Mouse (Mus musculus): ENCODE results near the gene Rangrf. TPM values are rescaled to one million over a fixed set of nuclear protein-coding genes. Genes with fewer than 3 reads are reported as not detected.
A peak's percentile ranks its signal among the peaks of the same experiment; 100 is the strongest.
"Not testable (repeated sequence)": the region's sequence is repeated elsewhere in the genome, so short reads cannot be mapped to it uniquely, and the experiment has no call there.

Rangrf gene
- total RNA-seq, 2 experiments from 2014 or later, result 15.7 to 17.0 TPM

- no peak for TF ChIP-seq CTCF (IDR thresholded peaks at IDR 0.05)
- no peak overlapping the region for H3K4me3 ChIP-seq
- intact Hi-C loops (cut with DNase I), result no loop called here
- DNase-seq (ENCODE audit: extremely low spot score in 1 of 2, low spot score in 2 of 2), result no peak
- no peak overlapping the region for H3K27ac ChIP-seq
These were observed 30.2 kb upstream of the Rangrf start for GRCm38 (mm10) chr11:69005193-69005592.

DNA sequence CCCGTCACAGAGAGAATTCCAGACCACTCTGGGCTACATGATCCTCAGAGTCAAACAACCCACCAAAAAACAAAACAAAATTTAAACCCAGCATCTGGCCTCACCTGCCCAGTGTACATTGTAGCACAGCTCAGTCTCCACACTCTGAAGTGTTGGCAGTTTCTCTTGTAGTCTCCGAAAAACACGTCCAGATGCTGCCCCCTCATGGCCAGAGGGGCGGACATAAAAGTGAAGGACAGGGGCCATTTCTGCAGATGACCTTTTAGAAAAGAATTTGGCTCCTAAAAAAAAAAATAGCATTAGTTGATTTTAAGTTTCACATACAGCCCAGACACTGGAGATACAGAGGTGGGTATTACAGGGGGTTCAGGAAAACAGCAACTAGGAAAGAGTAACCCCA is 28.6 kb upstream of the Rangrf start:
- no peak overlapping the region for H3K4me3 ChIP-seq
- no peak for DNase-seq (ENCODE audit: extremely low spot score in 1 of 2, low spot score in 2 of 2)
- peak; percentile 23 for TF ChIP-seq CTCF (IDR thresholded peaks at IDR 0.05)
- intact Hi-C loops (cut with DNase I), result no loop called here
- H3K27ac ChIP-seq, result no peak overlapping the region

- H3K27ac ChIP-seq; DNase-seq (ENCODE audit: extremely low spot score in 1 of 2, low spot score in 2 of 2); intact Hi-C loops (cut with DNase I); H3K4me3 ChIP-seq: not testable (repeated sequence)
These were observed 27.8 kb upstream of the Rangrf start for GRCm38 (mm10) chr11:69002782-69003181.

DNA sequence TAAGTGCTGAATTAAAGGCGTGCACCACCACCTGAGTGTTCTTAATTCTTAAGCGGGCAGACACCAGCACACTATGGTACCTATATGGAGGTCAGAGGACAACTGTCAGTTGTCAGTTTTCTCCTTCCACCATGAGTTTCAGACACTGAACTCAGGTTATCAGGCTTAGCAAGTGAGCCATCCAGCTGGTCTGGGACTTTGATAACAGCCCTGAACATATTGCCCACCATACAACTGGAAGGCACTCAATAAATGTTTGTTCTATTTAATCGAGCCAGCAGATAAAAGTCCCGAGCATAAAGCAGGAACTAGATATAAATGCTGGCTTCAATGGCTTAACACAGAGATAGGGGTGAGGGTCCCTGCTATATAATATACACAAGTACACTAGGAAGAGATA is 22.1 kb upstream of the Rangrf start:
- intact Hi-C loops (cut with DNase I), result no loop called here
- TF ChIP-seq CTCF (IDR thresholded peaks at IDR 0.05), result no peak
- H3K4me3 ChIP-seq, result no peak overlapping the region
- DNase-seq (ENCODE audit: extremely low spot score in 1 of 2, low spot score in 2 of 2), result no peak
- H3K27ac ChIP-seq, result no peak overlapping the region

- intact Hi-C loops (cut with DNase I), result no loop called here
- Histone ChIP-seq H3K27ac (no peak overlapping the region), H3K4me3 (no peak overlapping the region)
- DNase-seq (ENCODE audit: extremely low spot score in 1 of 2, low spot score in 2 of 2), result no peak
- peak; percentile 38 for TF ChIP-seq CTCF (IDR thresholded peaks at IDR 0.05)
These were observed 19.4 kb upstream of the Rangrf start for GRCm38 (mm10) chr11:68994377-68994776.

- no peak for TF ChIP-seq CTCF (IDR thresholded peaks at IDR 0.05)
- no peak for DNase-seq (ENCODE audit: extremely low spot score in 1 of 2, low spot score in 2 of 2)
- Histone ChIP-seq H3K4me3 (no peak overlapping the region), H3K27ac (no peak overlapping the region)
- intact Hi-C loops (cut with DNase I), result no loop called here
These were observed 18.1 kb upstream of the Rangrf start for GRCm38 (mm10) chr11:68993122-68993521.

- intact Hi-C loops (cut with DNase I), result no loop called here
- no peak overlapping the region for H3K4me3 ChIP-seq
- DNase-seq (ENCODE audit: extremely low spot score in 1 of 2, low spot score in 2 of 2), result no peak
- no peak for TF ChIP-seq CTCF (IDR thresholded peaks at IDR 0.05)
- no peak overlapping the region for H3K27ac ChIP-seq
These were observed 13.4 kb upstream of the Rangrf start for GRCm38 (mm10) chr11:68988341-68988740.

GRCm38 (mm10) chr11:68987365-68987882 is 12.4 kb upstream of the Rangrf start:
- DNase-seq (ENCODE audit: extremely low spot score in 1 of 2, low spot score in 2 of 2), result no peak
- intact Hi-C loops (cut with DNase I), result no loop called here
- no peak overlapping the region for H3K4me3 ChIP-seq
- TF ChIP-seq CTCF (IDR thresholded peaks at IDR 0.05), result no peak
- H3K27ac ChIP-seq, result no peak overlapping the region

- Histone ChIP-seq H3K4me3 (no peak overlapping the region), H3K27ac (no peak overlapping the region)
- peak; percentile 77 for TF ChIP-seq CTCF (IDR thresholded peaks at IDR 0.05)
- intact Hi-C loops (cut with DNase I), result loop anchor here (1.0 kb wide), 1 partner anchor 79 kb away; no protein-coding TSS in a partner anchor
- DNase-seq (ENCODE audit: extremely low spot score in 1 of 2, low spot score in 2 of 2), result peak; percentile 51 to 75
These were observed 7.8 kb upstream of the Rangrf start for GRCm38 (mm10) chr11:68982639-68983369.

GRCm38 (mm10) chr11:68980919-68981318 is 5.9 kb upstream of the Rangrf start:
- no peak for DNase-seq (ENCODE audit: extremely low spot score in 1 of 2, low spot score in 2 of 2)
- no peak for TF ChIP-seq CTCF (IDR thresholded peaks at IDR 0.05)
- intact Hi-C loops (cut with DNase I), result no loop called here

GRCm38 (mm10) chr11:68979320-68979733 is 4.3 kb upstream of the Rangrf start:
- no peak for DNase-seq (ENCODE audit: extremely low spot score in 1 of 2, low spot score in 2 of 2)
- intact Hi-C loops (cut with DNase I), result no loop called here
- no peak for TF ChIP-seq CTCF (IDR thresholded peaks at IDR 0.05)
- H3K4me3 ChIP-seq, result no peak overlapping the region
- H3K27ac ChIP-seq, result no peak overlapping the region; the same call in 1 of the 2 replicates

More at GRCm38 (mm10) chr11:68980919-68981318, 5.9 kb upstream of the Rangrf start:
- no peak overlapping the region for H3K27ac ChIP-seq
- H3K4me3 ChIP-seq, result no peak overlapping the region

DNA sequence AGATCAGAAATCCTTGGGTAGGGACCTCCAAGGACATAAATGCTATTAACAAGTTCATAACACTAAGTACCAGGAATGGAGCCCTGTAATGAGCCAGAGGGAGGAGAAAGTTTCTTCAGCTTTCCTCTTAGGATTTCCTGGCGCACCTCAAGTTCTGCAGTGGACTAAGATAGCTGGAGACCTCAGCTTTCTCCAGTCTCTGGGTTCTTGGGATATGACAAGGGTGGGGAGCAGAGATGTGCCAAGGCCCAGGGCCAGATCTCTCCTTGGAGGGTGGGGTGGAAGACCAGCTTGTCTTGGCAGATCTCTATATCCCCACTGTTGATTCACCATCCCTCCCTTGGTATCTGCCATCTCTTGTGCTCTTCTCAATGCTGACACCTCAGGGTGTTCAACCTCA is 616 bp upstream of the Rangrf start:
- Histone ChIP-seq H3K4me3 (no peak overlapping the region), H3K27ac (no peak overlapping the region)
- intact Hi-C loops (cut with DNase I), result no loop called here
- no peak for TF ChIP-seq CTCF (IDR thresholded peaks at IDR 0.05)
- DNase-seq (ENCODE audit: extremely low spot score in 1 of 2, low spot score in 2 of 2), result no peak

- Histone ChIP-seq H3K27ac (peak overlapping the region; percentile 47; the same call in 1 of the 2 replicates), H3K4me3 (peak overlapping the region; percentile 61)
- intact Hi-C loops (cut with DNase I), result no loop called here
- TF ChIP-seq CTCF (IDR thresholded peaks at IDR 0.05), result no peak
- DNase-seq (ENCODE audit: extremely low spot score in 1 of 2, low spot score in 2 of 2), result no peak
These were observed 930 bp downstream of the Rangrf start for GRCm38 (mm10) chr11:68974059-68974450.

DNA sequence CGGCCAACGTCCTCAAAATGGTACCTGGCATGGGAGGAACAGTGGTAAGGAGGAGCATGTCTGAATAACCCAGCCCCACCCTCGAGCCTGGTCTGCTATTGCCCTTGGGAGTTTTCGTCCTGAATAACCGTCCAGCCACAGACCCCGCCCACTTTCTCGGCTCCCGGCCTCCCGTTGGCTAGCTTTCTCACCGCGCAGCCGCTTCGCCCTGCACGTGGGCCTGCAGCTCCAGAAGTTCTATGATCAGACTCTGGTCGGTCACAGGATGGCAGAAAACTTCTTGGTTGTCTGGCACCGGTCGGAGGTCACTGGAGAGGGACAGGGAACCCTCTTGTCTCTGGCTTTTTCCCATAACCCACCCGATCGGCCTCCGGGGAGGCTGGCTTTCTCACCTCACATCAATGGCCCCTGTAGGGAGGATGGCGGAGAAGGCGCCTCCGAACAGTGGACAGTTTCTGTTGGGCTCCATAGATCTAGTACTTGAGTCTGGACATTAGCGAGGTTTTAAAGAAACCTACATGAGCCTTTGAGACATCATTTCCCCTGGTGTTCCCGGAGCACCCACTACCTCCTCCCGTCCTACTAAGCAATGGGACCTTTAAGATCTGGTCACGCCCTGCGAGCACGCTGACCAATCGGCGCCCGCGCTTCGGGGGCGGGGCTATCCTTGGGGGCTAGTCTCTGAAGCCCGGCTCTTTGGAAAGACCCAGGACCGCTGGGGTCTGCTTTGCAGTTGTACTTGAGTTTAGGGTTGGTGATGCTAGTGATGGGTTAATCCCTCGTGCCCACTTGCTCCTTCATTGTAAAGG is 1.5 kb downstream of the Rangrf start:
- peak overlapping the region; percentile 61 for H3K4me3 ChIP-seq
- peak; percentile 75 to 76 for DNase-seq (ENCODE audit: extremely low spot score in 1 of 2, low spot score in 2 of 2)
- H3K27ac ChIP-seq, result peak overlapping the region; percentile 47; the same call in 1 of the 2 replicates
- intact Hi-C loops (cut with DNase I), result not testable (repeated sequence)

Measured in left cerebral cortex, adult 2 months (tissue).